Mouse (Mus musculus) midbrain, embryonic 16.5 days (tissue): Measurements from ENCODE around the gene Notch3. TPM values are rescaled to one million over a fixed set of nuclear protein-coding genes. Genes with fewer than 3 reads are reported as not detected.

Experiments used
- ATAC-seq: fragments of 200-750 bp; cut with Nextera tagmentation; 2 replicates; pipeline ENCODE4 v1.8.0; 2017; ENCODE audit warnings: moderate TSS enrichment
- H3K27ac ChIP-seq: fragments of 300-500 bp; sonication (generic); 2 replicates; pipeline ENCODE4 v1.5.1; 2014; ENCODE audit warnings: mild to moderate bottlenecking, low read length, mixed read lengths
- H3K27me3 ChIP-seq: fragments of 300-500 bp; sonication (generic); 2 replicates; pipeline ENCODE4 v1.6.1; 2014; ENCODE audit warnings: low read depth, low read length, mixed read lengths; ENCODE audit not compliant: control insufficient read depth, insufficient read depth
- H3K36me3 ChIP-seq: fragments of 300-500 bp; sonication (generic); 2 replicates; pipeline ENCODE4 v1.6.1; 2014; ENCODE audit warnings: mild to moderate bottlenecking, low read length, moderate library complexity, mixed read lengths; ENCODE audit not compliant: control insufficient read depth, insufficient read depth
- H3K4me1 ChIP-seq: fragments of 300-500 bp; sonication (generic); 2 replicates; pipeline ENCODE4 v1.6.1; 2014; ENCODE audit warnings: mild to moderate bottlenecking, low read length, mixed read lengths; ENCODE audit not compliant: control insufficient read depth, insufficient read depth
- H3K4me2 ChIP-seq: fragments of 300-500 bp; sonication (generic); 2 replicates; pipeline ENCODE4 v1.6.1; 2014; ENCODE audit warnings: mild to moderate bottlenecking, low read length, mixed read lengths
- H3K4me3 ChIP-seq: fragments of 300-500 bp; sonication (generic); 2 replicates; pipeline ENCODE4 v1.5.1; 2014; ENCODE audit warnings: low read depth, mild to moderate bottlenecking, low read length, moderate library complexity, mixed read lengths
- H3K9ac ChIP-seq: fragments of 300-500 bp; sonication (generic); 2 replicates; pipeline ENCODE4 v1.6.1; 2014; ENCODE audit warnings: low read depth, low read length, mixed read lengths
- H3K9me3 ChIP-seq: fragments of 300-500 bp; sonication (generic); replicated peaks from 2 replicates; pipeline ENCODE4 v1.6.1; 2014; ENCODE audit warnings: mild to moderate bottlenecking, low read length, mixed read lengths; ENCODE audit not compliant: control insufficient read depth, poor library complexity, severe bottlenecking
- WGBS: fragments of 180-500 bp; shearing (Covaris S2); extraction: QIAGEN DNeasy Blood & Tissue Kit; methylation state at CpG from one replicate; pipeline ENCODE4 v1.1.7; 2014; 5-methylcytosine and 5-hydroxymethylcytosine counted together
- polyA plus RNA-seq: library from polyadenylated mRNA; unstranded; fragments of >200 nt; fragmentation: Nextera tagmentation; extraction: Ambion mirVana; gene quantifications from 2 replicates; pipeline ENCODE4 v1.2.1, GENCODE M21; 2015

Gene Notch3
- polyA plus RNA-seq, 1 experiment from 2014 or later: 6.9 TPM

DNA sequence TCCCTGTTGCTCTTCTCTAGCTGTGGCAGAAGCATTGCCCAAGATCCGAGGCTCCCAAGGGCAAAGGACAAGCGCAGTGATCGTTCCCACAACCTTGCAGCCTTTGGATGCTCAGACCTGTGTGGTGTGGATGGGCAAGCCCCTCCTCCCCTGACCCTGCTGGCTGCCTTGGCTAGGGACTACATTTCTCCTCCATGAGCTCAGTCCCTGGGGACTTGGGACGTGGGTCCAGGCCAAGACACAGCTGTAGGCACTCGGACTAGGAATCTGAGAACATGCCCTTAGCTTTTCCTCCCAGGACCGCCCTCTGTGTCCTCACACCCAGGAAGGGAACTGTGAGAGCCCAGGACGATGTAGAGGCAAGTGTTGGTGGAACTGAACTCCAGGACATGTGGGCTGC lies 6.5 kb upstream of the Notch3 start:
- no peaks in the 10 kb centered on the region for H3K27me3 ChIP-seq
- no peaks in the 10 kb centered on the region for H3K9me3 ChIP-seq
- H3K36me3 ChIP-seq: no peaks in the 10 kb centered on the region
- 65% methylated on average over 7 of the region's 7 CpGs for WGBS
- no peak overlapping the region for H3K4me3 ChIP-seq
- H3K4me1 ChIP-seq: no peaks in the 10 kb centered on the region
- no peak overlapping the region for H3K4me2 ChIP-seq
- ATAC-seq: no peak
- no peak overlapping the region for H3K27ac ChIP-seq
- no peak overlapping the region for H3K9ac ChIP-seq

DNA sequence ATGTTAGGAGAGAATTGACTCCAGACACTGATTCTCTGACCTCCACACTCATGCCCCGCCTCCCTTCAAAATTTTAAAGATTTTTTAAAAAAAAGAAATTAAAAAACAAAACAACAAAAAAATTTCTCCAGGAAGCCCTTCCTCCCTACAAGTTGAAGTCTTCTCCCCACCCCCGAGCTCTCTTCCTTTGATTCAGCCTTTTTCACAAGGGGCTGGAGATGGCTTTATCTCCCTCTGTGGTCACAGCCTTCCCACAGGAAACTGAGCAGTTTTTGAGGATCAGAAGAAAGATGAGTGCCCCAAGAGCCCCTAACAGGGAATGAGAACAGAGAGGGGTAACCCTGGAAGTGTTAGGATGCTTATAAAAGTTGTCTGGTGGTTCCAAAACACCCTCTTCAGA lies 5.8 kb upstream of the Notch3 start:
- Histone ChIP-seq H3K4me3 (no peak overlapping the region), H3K4me2 (no peak overlapping the region), H3K27ac (no peak overlapping the region), H3K36me3 (no peaks in the 10 kb centered on the region), H3K9me3 (no peaks in the 10 kb centered on the region), H3K4me1 (no peaks in the 10 kb centered on the region), H3K27me3 (no peaks in the 10 kb centered on the region), H3K9ac (no peak overlapping the region)
- ATAC-seq: no peak
- 64% methylated on average over 2 of the region's 2 CpGs for WGBS

GRCm38 (mm10) chr17:32169518-32170225 lies 3.0 kb upstream of the Notch3 start:
- Histone ChIP-seq H3K27ac (no peak overlapping the region), H3K27me3 (no peaks in the 10 kb centered on the region), H3K4me3 (no peak overlapping the region), H3K9me3 (no peaks in the 10 kb centered on the region), H3K4me1 (peaks cover 15% of the 10 kb centered on the region), H3K36me3 (no peaks in the 10 kb centered on the region), H3K4me2 (no peak overlapping the region), H3K9ac (no peak overlapping the region)
- no peak for ATAC-seq
- WGBS: 91% methylated on average over 4 of the region's 4 CpGs

DNA sequence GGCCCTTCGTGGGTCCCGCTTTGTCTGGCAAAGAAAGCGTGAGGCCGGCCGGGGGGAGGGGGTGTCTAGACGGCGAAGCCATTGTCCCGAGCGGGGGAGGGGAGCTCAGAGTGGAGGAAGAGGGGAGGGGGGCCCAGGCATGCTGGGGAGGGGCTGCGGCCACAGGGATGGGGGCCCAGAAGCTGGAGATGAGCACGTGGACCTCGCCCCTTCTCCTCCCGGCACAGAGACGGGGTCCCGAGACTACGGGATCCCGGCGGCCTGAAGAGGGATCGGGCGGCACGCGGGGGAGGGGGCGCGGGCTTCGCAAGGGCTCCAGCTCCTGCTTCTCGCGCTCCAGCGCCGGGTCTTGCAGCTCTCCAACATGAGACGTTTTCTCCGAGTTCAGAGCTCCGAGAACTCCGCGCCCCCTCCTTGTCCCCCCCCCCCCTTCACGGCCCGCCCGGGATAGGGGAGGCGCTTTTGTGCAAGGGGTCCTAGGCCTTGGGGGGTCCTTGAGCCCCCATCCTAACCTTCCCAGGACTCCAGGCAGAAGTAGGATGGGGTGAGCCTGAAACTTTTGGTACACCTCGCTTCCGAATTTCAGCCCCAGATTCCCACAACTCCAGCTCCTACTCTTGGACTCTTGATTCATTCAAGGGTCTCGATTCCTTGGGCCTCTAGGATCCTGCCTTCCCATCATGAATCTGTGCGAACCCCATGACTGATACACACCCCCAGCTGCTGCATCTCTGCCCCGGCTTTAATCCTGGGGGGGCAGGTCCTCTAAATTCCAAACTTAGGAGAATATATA lies 653 bp downstream of the Notch3 start:
- peak; percentile 55 for ATAC-seq
- peak overlapping the region; percentile 58 for H3K4me3 ChIP-seq
- H3K36me3 ChIP-seq: no peaks in the 10 kb centered on the region
- H3K4me1 ChIP-seq: peaks cover 20% of the 10 kb centered on the region
- 0% methylated on average over 35 of the region's 43 CpGs for WGBS
- H3K4me2 ChIP-seq: peak overlapping the region; percentile 94
- no peaks in the 10 kb centered on the region for H3K9me3 ChIP-seq
- no peaks in the 10 kb centered on the region for H3K27me3 ChIP-seq
- H3K9ac ChIP-seq: peak overlapping the region; percentile 78
- peak overlapping the region; percentile 78 for H3K27ac ChIP-seq

GRCm38 (mm10) chr17:32165266-32165802 lies 1.3 kb downstream of the Notch3 start:
- H3K4me3 ChIP-seq: peak overlapping the region; percentile 58
- peak overlapping the region; percentile 94 for H3K4me2 ChIP-seq
- H3K27me3 ChIP-seq: no peaks in the 10 kb centered on the region
- peak overlapping the region; percentile 78 for H3K9ac ChIP-seq
- H3K27ac ChIP-seq: peak overlapping the region; percentile 78
- H3K4me1 ChIP-seq: peaks cover 20% of the 10 kb centered on the region
- WGBS: 2% methylated on average over 9 of the region's 9 CpGs
- H3K9me3 ChIP-seq: no peaks in the 10 kb centered on the region
- H3K36me3 ChIP-seq: no peaks in the 10 kb centered on the region
- peak; percentile 77 for ATAC-seq

GRCm38 (mm10) chr17:32164780-32165179 lies 1.9 kb downstream of the Notch3 start:
- Histone ChIP-seq H3K4me1 (peaks cover 20% of the 10 kb centered on the region), H3K9ac (no peak overlapping the region), H3K36me3 (no peaks in the 10 kb centered on the region), H3K4me3 (no peak overlapping the region), H3K4me2 (peak overlapping the region; percentile 94; the same call in 1 of the 2 replicates), H3K27me3 (no peaks in the 10 kb centered on the region), H3K9me3 (no peaks in the 10 kb centered on the region), H3K27ac (peak overlapping the region; percentile 78)
- no peak for ATAC-seq

- WGBS: 55% methylated on average over 6 of the region's 6 CpGs
- no peak overlapping the region for H3K4me3 ChIP-seq
- no peaks in the 10 kb centered on the region for H3K9me3 ChIP-seq
- no peak overlapping the region for H3K9ac ChIP-seq
- H3K4me1 ChIP-seq: peaks cover 20% of the 10 kb centered on the region
- H3K4me2 ChIP-seq: 0 out of 2 replicates have a peak overlapping the region, but pooled peaks have one; percentile 5
- H3K27me3 ChIP-seq: no peaks in the 10 kb centered on the region
- no peaks in the 10 kb centered on the region for H3K36me3 ChIP-seq
- peak overlapping the region; percentile 59; the same call in 1 of the 2 replicates for H3K27ac ChIP-seq
- no peak for ATAC-seq
Observed at GRCm38 (mm10) chr17:32163910-32164650, 2.6 kb downstream of the Notch3 start.

DNA sequence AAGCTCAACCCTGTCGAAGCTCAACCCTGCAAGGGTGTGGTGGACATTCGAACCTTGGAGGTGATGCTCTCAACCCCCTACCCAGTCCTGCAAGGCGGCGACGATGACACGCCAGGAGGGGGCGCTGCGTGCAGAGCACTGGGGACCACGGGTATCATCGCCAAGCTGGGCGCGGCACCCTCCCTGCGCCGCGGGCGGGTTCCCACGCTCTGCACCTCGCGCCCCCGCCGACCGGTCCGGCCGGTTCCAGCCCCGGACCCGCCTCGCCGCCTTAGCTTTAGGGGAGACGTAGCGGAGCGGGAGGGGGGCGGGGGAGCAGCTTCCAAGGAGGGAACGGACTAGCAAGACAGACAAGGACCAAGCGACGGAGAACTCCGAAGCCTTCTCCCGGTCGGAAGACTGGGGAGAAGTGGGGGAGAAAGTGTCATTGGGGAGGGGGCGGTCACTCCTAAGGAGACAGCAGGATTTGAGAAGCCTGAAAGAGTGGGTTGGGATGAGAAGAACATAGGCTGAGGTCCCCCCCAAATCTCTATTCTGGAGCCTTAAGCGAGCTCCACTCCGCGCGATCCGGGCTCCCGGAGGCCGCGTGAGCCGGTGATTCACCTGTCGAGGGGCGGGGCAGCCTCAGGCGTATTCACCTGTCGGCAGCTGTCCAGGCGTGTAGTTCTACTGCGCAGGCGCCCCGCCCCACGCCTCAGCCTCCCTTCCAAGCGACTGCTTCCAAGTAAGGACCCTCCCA lies 4.4 kb downstream of the Notch3 start:
- H3K27me3 ChIP-seq: no peaks in the 10 kb centered on the region
- WGBS: under 1% methylated on average over 54 of the region's 58 CpGs
- no peaks in the 10 kb centered on the region for H3K36me3 ChIP-seq
- peak overlapping the region; percentile 58 for H3K4me3 ChIP-seq
- H3K27ac ChIP-seq: peak overlapping the region; percentile 67
- no peaks in the 10 kb centered on the region for H3K9me3 ChIP-seq
- H3K9ac ChIP-seq: peak overlapping the region; percentile 70
- ATAC-seq: peak; percentile 66
- H3K4me1 ChIP-seq: peaks cover 20% of the 10 kb centered on the region
- peak overlapping the region; percentile 72 for H3K4me2 ChIP-seq
